Comparison of ENCODE assay signal across 8 mouse cellular contexts in the genomic region with DNA sequence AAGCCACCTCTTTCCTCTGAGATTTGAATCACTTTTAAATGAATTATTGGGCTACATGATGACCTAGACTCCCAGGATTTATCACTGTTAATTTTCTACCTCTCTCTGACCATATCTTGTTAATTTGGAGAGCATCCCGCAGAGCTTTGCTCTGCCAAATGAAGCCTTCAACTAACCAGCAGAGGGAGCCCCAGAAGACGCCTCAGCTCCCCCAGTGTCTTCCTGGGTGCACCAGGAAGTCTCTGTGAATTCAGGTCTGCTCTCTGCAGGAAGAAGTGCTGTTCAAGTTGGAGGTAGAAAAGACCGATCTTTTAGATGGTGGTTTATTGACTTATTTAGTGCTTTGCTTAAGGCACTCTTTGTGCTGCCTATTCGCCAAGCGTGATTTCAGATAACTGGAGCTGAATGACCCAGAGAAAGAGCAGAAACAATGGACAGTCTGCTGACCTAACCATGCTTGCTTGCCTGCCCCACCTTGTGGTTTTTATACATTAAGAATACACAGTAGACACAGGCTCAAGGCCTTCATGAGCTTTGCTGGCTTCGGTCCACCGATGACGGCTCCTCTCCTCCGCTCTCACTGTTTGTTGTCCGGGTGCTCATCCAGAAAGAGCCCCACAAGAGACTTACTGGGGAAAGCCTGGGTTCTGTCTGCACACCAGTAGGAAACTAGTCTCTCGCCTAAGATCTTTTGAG. TPM values are rescaled to one million over a fixed set of nuclear protein-coding genes. Genes with fewer than 3 reads are reported as not detected.
DNase-seq lines count a peak whose midpoint lies in the region; ATAC-seq lines count a peak whose summit lies in the region.

No protein-coding gene starts in this region.

- H3K9ac ChIP-seq in intestine, embryonic 16.5 days (ENCODE audit: low read depth, low read length): no peak overlapping the region

- peak; percentile 89 for ATAC-seq in intestine, embryonic 16.5 days
- ATAC-seq in megakaryocyte progenitor cell, adult 5-6 weeks (replicated peaks; ENCODE audit: poor library complexity): peak; percentile 93

- intact Hi-C loops in heart, postnatal 36 days (cut with DNase I): loop anchor here (1.0 kb wide), 1 partner anchor 376 kb away; no protein-coding TSS in a partner anchor

- H3K4me2 ChIP-seq in intestine, embryonic 16.5 days (ENCODE audit: low read depth, low read length): 0 out of 2 replicates have a peak overlapping the region, but pooled peaks have one; percentile 6

- H3K36me3 ChIP-seq in heart, embryonic 10.5 days: no peaks in the 10 kb centered on the region
- H3K36me3 ChIP-seq in intestine, embryonic 16.5 days (ENCODE audit: control insufficient read depth, insufficient read depth, low read length): no peaks in the 10 kb centered on the region

- peak; percentile 66 for DNase-seq in heart, embryonic 10.5 days (ENCODE audit: low spot score)
- DNase-seq in heart, postnatal 36 days: no peak
- DNase-seq in urinary bladder, postnatal 14 days (ENCODE audit: low spot score): peak; percentile 33
- DNase-seq in urinary bladder, adult 2 months (ENCODE audit: low spot score): no peak
- peak; percentile 21 for DNase-seq in cerebellum, adult 9-10 months
- peak; percentile 16 for DNase-seq in yolk sac, embryonic 10.5 days (ENCODE audit: low spot score)

- H3K27ac ChIP-seq in heart, embryonic 10.5 days: no peak overlapping the region
- no peak overlapping the region for H3K27ac ChIP-seq in intestine, embryonic 16.5 days (ENCODE audit: low read length)

- no peaks in the 10 kb centered on the region for H3K27me3 ChIP-seq in heart, embryonic 10.5 days (ENCODE audit: insufficient read depth, poor library complexity, severe bottlenecking)
- H3K27me3 ChIP-seq in intestine, embryonic 16.5 days (replicated peaks; ENCODE audit: control insufficient read depth, insufficient read depth, low read length): no peaks in the 10 kb centered on the region

- H3K4me3 ChIP-seq in heart, embryonic 10.5 days: no peak overlapping the region
- no peak overlapping the region for H3K4me3 ChIP-seq in intestine, embryonic 16.5 days (ENCODE audit: low read length)

- H3K4me1 ChIP-seq in heart, embryonic 10.5 days: 0 out of 2 replicates have a peak, but pooled peaks cover 5% of the 10 kb centered on the region
- H3K4me1 ChIP-seq in intestine, embryonic 16.5 days (ENCODE audit: control insufficient read depth, insufficient read depth, low read length): no peaks in the 10 kb centered on the region

- 73% methylated on average over 11 of the region's 11 CpGs for WGBS in heart, embryonic 10.5 days
- WGBS in intestine, embryonic 16.5 days: 67% methylated on average over 11 of the region's 11 CpGs

- H3K9me3 ChIP-seq in heart, embryonic 10.5 days: no peaks in the 10 kb centered on the region
- no peaks in the 10 kb centered on the region for H3K9me3 ChIP-seq in intestine, embryonic 16.5 days (ENCODE audit: control insufficient read depth, low read length)

RNA-seq across cellular contexts. Expression of a gene that starts 38.9 kb away (rescaled TPM):
- polyA plus RNA-seq in heart, embryonic 10.5 days (2016; fragmentation: Nextera tagmentation; extraction: Ambion mirVana): 0.07 and 0.36 TPM in 2 replicates
- under 1 TPM in 1 of 2 experiments, not detected in 1; 0.33 TPM for total RNA-seq in heart, postnatal 36 days (2021)
- polyA plus RNA-seq in urinary bladder, adult 2 months (2012; rRNA removed): 0.44 and 0.78 TPM in 2 replicates
- 0.16 and 0.22 TPM in 2 replicates for polyA plus RNA-seq in intestine, embryonic 16.5 days (2015; fragmentation: Nextera tagmentation; extraction: Ambion mirVana)
- 2.6 TPM in 2 replicates for total RNA-seq in megakaryocyte progenitor cell, adult 5-6 weeks (2015)
- total RNA-seq in megakaryocyte progenitor cell, adult 5-6 weeks (2017): 0.84 and 0.92 TPM in 2 replicates

RNA-seq across cellular contexts. Expression of a gene that starts 39.1 kb away (rescaled TPM):
- polyA plus RNA-seq in heart, embryonic 10.5 days (2016; fragmentation: Nextera tagmentation; extraction: Ambion mirVana): 6.3 and 7.1 TPM in 2 replicates
- 10 to 100 TPM; 10.3 to 10.9 TPM for total RNA-seq in heart, postnatal 36 days (2021)
- polyA plus RNA-seq in urinary bladder, adult 2 months (2012; rRNA removed): 1.9 and 3.0 TPM in 2 replicates
- 5.8 and 6.3 TPM in 2 replicates for polyA plus RNA-seq in intestine, embryonic 16.5 days (2015; fragmentation: Nextera tagmentation; extraction: Ambion mirVana)
- 66.2 and 74.5 TPM in 2 replicates for total RNA-seq in megakaryocyte progenitor cell, adult 5-6 weeks (2015)
- 86.2 and 96.9 TPM in 2 replicates for total RNA-seq in megakaryocyte progenitor cell, adult 5-6 weeks (2017)

Comparison
In these comparisons a context has a peak if more than half of its experiments do, and no peak if none do; other contexts are left out.
1. DNase-seq: peak in heart, embryonic 10.5 days (single experiment), urinary bladder, postnatal 14 days (single experiment), cerebellum, adult 9-10 months (single experiment) and yolk sac, embryonic 10.5 days (single experiment); none in heart, postnatal 36 days (0 of 2) and urinary bladder, adult 2 months (single experiment).